Mouse (Mus musculus) retina, adult 2 months (tissue): ENCODE measurements around the gene Adrm1.

Experiments used
- DNase-seq: peaks from one replicate; pipeline ENCODE4 v3.0.0-alpha.2; 2012; ENCODE audit warnings: low read depth, low spot score

Gene Adrm1

GRCm38 (mm10) chr2:180217587-180217986 lies 46.3 kb downstream of the Adrm1 start:
- no peak for DNase-seq

- no peak for DNase-seq
Measured at GRCm38 (mm10) chr2:180218241-180218640, 47.0 kb downstream of the Adrm1 start.

- no peak for DNase-seq
Measured at GRCm38 (mm10) chr2:180218677-180219076, 47.4 kb downstream of the Adrm1 start.

- no peak for DNase-seq
Measured at GRCm38 (mm10) chr2:180219145-180219943, 48.1 kb downstream of the Adrm1 start.

- DNase-seq = no peak
Measured at GRCm38 (mm10) chr2:180220165-180220564, 48.9 kb downstream of the Adrm1 start.

GRCm38 (mm10) chr2:180221051-180221450 lies 49.8 kb downstream of the Adrm1 start:
- no peak for DNase-seq

- no peak for DNase-seq
Measured at GRCm38 (mm10) chr2:180222250-180222649, 51.0 kb downstream of the Adrm1 start.

- no peak for DNase-seq
Measured at GRCm38 (mm10) chr2:180224647-180225043, 53.4 kb downstream of the Adrm1 start.

GRCm38 (mm10) chr2:180225044-180225761 lies 53.9 kb downstream of the Adrm1 start:
- DNase-seq = no peak
